Mouse (Mus musculus): ENCODE results near the gene Olfr430. TPM values are rescaled to one million over a fixed set of nuclear protein-coding genes. Genes with fewer than 3 reads are reported as not detected.

Olfr430 gene
- polyA plus RNA-seq (2014; fragmentation: Illumina TruSeq; extraction: RNeasy Lipid Tissue Mini Kit (QIAGEN cat#74804); ENCODE audit: low replicate concordance): not detected

GRCm38 (mm10) chr1:174066305-174066704 is at the start of gene Olfr430:
Gene Olfr430, plus strand, starts transcription at chr1:174066605.

GRCm38 (mm10) chr1:174031698-174032097 is 34.7 kb upstream of the Olfr430 start, which contains the start of gene Ifi205:
Gene Ifi205, minus strand, starts transcription at chr1:174031810.

GRCm38 (mm10) chr1:174040523-174041177 is 25.8 kb upstream of the Olfr430 start, which contains the start of gene Olfr433:
Gene Olfr433, plus strand, starts transcription at chr1:174040705.

GRCm38 (mm10) chr1:174048893-174049292 is 17.5 kb upstream of the Olfr430 start, which contains the start of gene Olfr432:
Gene Olfr432, plus strand, starts transcription at chr1:174049205.

GRCm38 (mm10) chr1:174084031-174084430 is 17.6 kb downstream of the Olfr430 start, which contains the start of gene Olfr429:
Gene Olfr429, plus strand, starts transcription at chr1:174084331.

GRCm38 (mm10) chr1:174096591-174096990 is 30.2 kb downstream of the Olfr430 start, which contains the start of gene Olfr427:
Gene Olfr427, plus strand, starts transcription at chr1:174096891.

GRCm38 (mm10) chr1:174121062-174121461 is 54.7 kb downstream of the Olfr430 start, which contains the start of gene Olfr231:
Gene Olfr231, minus strand, starts transcription at chr1:174121162.

Other genes starting within 250 kb of the Olfr430 start
- 15.0 TPM for gene Ifi211, start 153.6 kb upstream of the Olfr430 start, polyA plus RNA-seq (2014; fragmentation: Illumina TruSeq; extraction: RNeasy Lipid Tissue Mini Kit (QIAGEN cat#74804); ENCODE audit: low replicate concordance)
- 95.8 TPM for gene Mndal, start 124.1 kb upstream of the Olfr430 start, polyA plus RNA-seq (2014; fragmentation: Illumina TruSeq; extraction: RNeasy Lipid Tissue Mini Kit (QIAGEN cat#74804); ENCODE audit: low replicate concordance)
- gene Ifi203, start 123.9 kb upstream of the Olfr430 start, polyA plus RNA-seq (2014; fragmentation: Illumina TruSeq; extraction: RNeasy Lipid Tissue Mini Kit (QIAGEN cat#74804); ENCODE audit: low replicate concordance): 65.1 TPM
- gene Ifi202b, start 83.9 kb upstream of the Olfr430 start, polyA plus RNA-seq (2014; fragmentation: Illumina TruSeq; extraction: RNeasy Lipid Tissue Mini Kit (QIAGEN cat#74804); ENCODE audit: low replicate concordance): not detected
- gene Ifi205, start 34.8 kb upstream of the Olfr430 start, polyA plus RNA-seq (2014; fragmentation: Illumina TruSeq; extraction: RNeasy Lipid Tissue Mini Kit (QIAGEN cat#74804); ENCODE audit: low replicate concordance): 11.8 TPM
- not detected for gene Olfr433, start 25.9 kb upstream of the Olfr430 start, polyA plus RNA-seq (2014; fragmentation: Illumina TruSeq; extraction: RNeasy Lipid Tissue Mini Kit (QIAGEN cat#74804); ENCODE audit: low replicate concordance)
- gene Olfr432, start 17.4 kb upstream of the Olfr430 start, polyA plus RNA-seq (2014; fragmentation: Illumina TruSeq; extraction: RNeasy Lipid Tissue Mini Kit (QIAGEN cat#74804); ENCODE audit: low replicate concordance): not detected
- gene Olfr429, start 17.7 kb downstream of the Olfr430 start, polyA plus RNA-seq (2014; fragmentation: Illumina TruSeq; extraction: RNeasy Lipid Tissue Mini Kit (QIAGEN cat#74804); ENCODE audit: low replicate concordance): not detected
- gene Olfr427, start 30.3 kb downstream of the Olfr430 start, polyA plus RNA-seq (2014; fragmentation: Illumina TruSeq; extraction: RNeasy Lipid Tissue Mini Kit (QIAGEN cat#74804); ENCODE audit: low replicate concordance): not detected
- not detected for gene Olfr231, start 54.6 kb downstream of the Olfr430 start, polyA plus RNA-seq (2014; fragmentation: Illumina TruSeq; extraction: RNeasy Lipid Tissue Mini Kit (QIAGEN cat#74804); ENCODE audit: low replicate concordance)
- gene Olfr424, start 64.9 kb downstream of the Olfr430 start, polyA plus RNA-seq (2014; fragmentation: Illumina TruSeq; extraction: RNeasy Lipid Tissue Mini Kit (QIAGEN cat#74804); ENCODE audit: low replicate concordance): not detected
- gene Olfr420, start 89.0 kb downstream of the Olfr430 start, polyA plus RNA-seq (2014; fragmentation: Illumina TruSeq; extraction: RNeasy Lipid Tissue Mini Kit (QIAGEN cat#74804); ENCODE audit: low replicate concordance): not detected
- not detected for gene Spta1, start 106.2 kb downstream of the Olfr430 start, polyA plus RNA-seq (2014; fragmentation: Illumina TruSeq; extraction: RNeasy Lipid Tissue Mini Kit (QIAGEN cat#74804); ENCODE audit: low replicate concordance)
- not detected for gene Olfr419, start 185.5 kb downstream of the Olfr430 start, polyA plus RNA-seq (2014; fragmentation: Illumina TruSeq; extraction: RNeasy Lipid Tissue Mini Kit (QIAGEN cat#74804); ENCODE audit: low replicate concordance)